Mouse (Mus musculus) MN1 (cell line): ENCODE data around the gene 6430548M08Rik.
A peak's percentile ranks its signal among the peaks of the same experiment; 100 is the strongest.

Experiments used
- DNase-seq: peaks from one replicate; pipeline ENCODE4 v3.0.0-alpha.2; 2016; ENCODE audit warnings: low spot score

6430548M08Rik gene

GRCm38 (mm10) chr8:120143911-120144651 lies 30.1 kb downstream of the 6430548M08Rik start:
- DNase-seq, result peak; percentile 55

- peak; percentile 67 for DNase-seq
These were observed 30.8 kb downstream of the 6430548M08Rik start for GRCm38 (mm10) chr8:120144652-120145301.

- no peak for DNase-seq
These were observed 32.1 kb downstream of the 6430548M08Rik start for GRCm38 (mm10) chr8:120146051-120146450.

- DNase-seq, result no peak
These were observed 36.1 kb downstream of the 6430548M08Rik start for GRCm38 (mm10) chr8:120150028-120150427.

GRCm38 (mm10) chr8:120151151-120151550 lies 37.2 kb downstream of the 6430548M08Rik start:
- no peak for DNase-seq

- DNase-seq, result no peak
These were observed 38.7 kb downstream of the 6430548M08Rik start for GRCm38 (mm10) chr8:120152636-120153035.

- no peak for DNase-seq
These were observed 46.4 kb downstream of the 6430548M08Rik start for GRCm38 (mm10) chr8:120160366-120160765.

- DNase-seq, result no peak
These were observed 47.9 kb downstream of the 6430548M08Rik start for GRCm38 (mm10) chr8:120161658-120162403.

- DNase-seq, result no peak
These were observed 48.4 kb downstream of the 6430548M08Rik start for GRCm38 (mm10) chr8:120162404-120162752.

GRCm38 (mm10) chr8:120163376-120163775 lies 49.4 kb downstream of the 6430548M08Rik start:
- DNase-seq, result no peak

GRCm38 (mm10) chr8:120164026-120164425 lies 50.1 kb downstream of the 6430548M08Rik start:
- no peak for DNase-seq

- no peak for DNase-seq
These were observed 53.2 kb downstream of the 6430548M08Rik start for GRCm38 (mm10) chr8:120167136-120167535.

GRCm38 (mm10) chr8:120167821-120168220 lies 53.9 kb downstream of the 6430548M08Rik start:
- DNase-seq, result no peak

GRCm38 (mm10) chr8:120169119-120169518 lies 55.2 kb downstream of the 6430548M08Rik start:
- no peak for DNase-seq

GRCm38 (mm10) chr8:120173195-120173594 lies 59.2 kb downstream of the 6430548M08Rik start:
- DNase-seq, result no peak

- DNase-seq, result no peak
These were observed 60.7 kb downstream of the 6430548M08Rik start for GRCm38 (mm10) chr8:120174606-120175005.

- peak; percentile 66 for DNase-seq
These were observed 62.7 kb downstream of the 6430548M08Rik start for GRCm38 (mm10) chr8:120176605-120177004.

GRCm38 (mm10) chr8:120177318-120178123 lies 63.6 kb downstream of the 6430548M08Rik start, which contains the start of gene Fam92b:
Fam92b (minus strand) TSS chr8:120177466.
- DNase-seq, result peak; percentile 99

- no peak for DNase-seq
These were observed 64.2 kb downstream of the 6430548M08Rik start for GRCm38 (mm10) chr8:120178124-120178514.

GRCm38 (mm10) chr8:120179027-120179431 lies 65.1 kb downstream of the 6430548M08Rik start:
- peak; percentile 94 for DNase-seq

- DNase-seq, result peak; percentile 77
These were observed 66.6 kb downstream of the 6430548M08Rik start for GRCm38 (mm10) chr8:120180445-120180970.

- no peak for DNase-seq
These were observed 67.3 kb downstream of the 6430548M08Rik start for GRCm38 (mm10) chr8:120181274-120181673.
